Mouse (Mus musculus) left cerebral cortex, postnatal 4 days (tissue): ENCODE results near the gene Neurog1. TPM values are rescaled to one million over a fixed set of nuclear protein-coding genes. Genes with fewer than 3 reads are reported as not detected.

Experiments
- DNase-seq: peaks from one replicate; pipeline ENCODE4 v3.0.0-alpha.2; 2022
- intact Hi-C: fragments of 180-260 bp; cut with DNase I; formaldehyde crosslinking; loops from one replicate; pipeline ENCODE4 v1.15.1; 2025
- total RNA-seq, 2 experiments: library from RNA; stranded (reverse); gene quantifications; 2 replicates each; pipeline ENCODE4 v1.2.3; 2021

Gene Neurog1
- total RNA-seq, 2 experiments from 2014 or later, result not detected

GRCm38 (mm10) chr13:56259021-56259925 is 7.3 kb upstream of the Neurog1 start:
- intact Hi-C loops, result no loop called here

GRCm38 (mm10) chr13:56258196-56259020 is 6.4 kb upstream of the Neurog1 start:
- intact Hi-C loops, result no loop called here
- DNase-seq, result no peak

More at GRCm38 (mm10) chr13:56259021-56259925, 7.3 kb upstream of the Neurog1 start:
- DNase-seq, result no peak

DNA sequence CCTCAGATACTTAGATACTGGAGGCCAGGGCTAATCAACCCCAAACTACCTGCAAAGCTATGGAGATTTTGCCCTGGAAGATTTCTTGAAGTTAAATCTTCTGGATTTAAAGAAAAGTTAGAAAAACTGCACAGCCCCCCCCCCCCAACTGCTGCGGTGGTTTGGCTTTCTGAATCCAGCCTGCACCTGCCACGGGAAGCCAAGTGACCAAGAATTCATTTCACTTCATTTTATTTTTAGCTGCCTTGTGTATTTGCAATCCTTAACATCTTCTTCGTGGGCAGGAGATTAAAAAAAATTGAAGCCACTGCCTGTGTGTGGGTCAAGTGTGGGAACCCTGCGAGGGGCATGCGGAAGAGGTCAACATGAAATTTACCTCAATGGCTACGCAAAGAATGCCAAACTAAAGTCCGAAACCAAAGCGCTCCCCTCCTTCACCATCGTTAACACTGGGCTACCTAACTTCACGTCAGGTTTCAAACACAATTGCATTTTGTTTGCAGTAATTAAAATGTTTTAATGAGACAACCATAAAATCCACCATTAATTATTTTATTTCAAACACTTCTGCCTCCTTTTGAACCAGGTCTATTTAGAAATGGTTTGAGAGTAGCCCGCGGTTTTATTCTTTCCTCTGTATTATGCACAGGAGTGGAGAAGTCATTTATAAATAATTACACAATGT is 5.6 kb upstream of the Neurog1 start:
- no peak for DNase-seq
- intact Hi-C loops, result no loop called here

- intact Hi-C loops, result no loop called here
These were observed 4.8 kb upstream of the Neurog1 start for GRCm38 (mm10) chr13:56256716-56257299.

GRCm38 (mm10) chr13:56253379-56253778 is 1.4 kb upstream of the Neurog1 start:
- intact Hi-C loops, result no loop called here
- DNase-seq, result no peak

More at GRCm38 (mm10) chr13:56256716-56257299, 4.8 kb upstream of the Neurog1 start:
- DNase-seq, result no peak

DNA sequence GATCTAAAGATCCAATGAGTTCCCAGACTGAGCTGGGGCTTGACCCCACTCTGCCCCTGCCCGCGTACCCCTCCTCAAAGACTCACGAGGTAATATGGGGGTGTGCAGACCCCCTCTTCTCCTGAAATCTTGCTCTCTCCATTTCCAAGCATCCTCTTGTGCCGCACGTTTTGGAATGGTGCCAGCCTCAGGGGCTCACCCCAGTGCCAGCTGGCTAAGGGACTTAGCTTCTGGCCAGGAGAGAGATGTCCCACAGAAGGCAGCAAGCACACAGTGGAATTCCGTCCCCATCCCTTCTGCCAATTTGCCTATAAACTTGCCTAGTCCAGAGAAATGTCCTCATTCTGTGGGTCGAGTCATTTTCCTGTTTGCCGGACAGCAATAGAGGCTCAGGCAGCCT is 820 bp upstream of the Neurog1 start:
- intact Hi-C loops, result no loop called here
- DNase-seq, result peak; percentile 76

- no peak for DNase-seq
- intact Hi-C loops, result no loop called here
These were observed 613 bp downstream of the Neurog1 start for GRCm38 (mm10) chr13:56251176-56251923.

DNA sequence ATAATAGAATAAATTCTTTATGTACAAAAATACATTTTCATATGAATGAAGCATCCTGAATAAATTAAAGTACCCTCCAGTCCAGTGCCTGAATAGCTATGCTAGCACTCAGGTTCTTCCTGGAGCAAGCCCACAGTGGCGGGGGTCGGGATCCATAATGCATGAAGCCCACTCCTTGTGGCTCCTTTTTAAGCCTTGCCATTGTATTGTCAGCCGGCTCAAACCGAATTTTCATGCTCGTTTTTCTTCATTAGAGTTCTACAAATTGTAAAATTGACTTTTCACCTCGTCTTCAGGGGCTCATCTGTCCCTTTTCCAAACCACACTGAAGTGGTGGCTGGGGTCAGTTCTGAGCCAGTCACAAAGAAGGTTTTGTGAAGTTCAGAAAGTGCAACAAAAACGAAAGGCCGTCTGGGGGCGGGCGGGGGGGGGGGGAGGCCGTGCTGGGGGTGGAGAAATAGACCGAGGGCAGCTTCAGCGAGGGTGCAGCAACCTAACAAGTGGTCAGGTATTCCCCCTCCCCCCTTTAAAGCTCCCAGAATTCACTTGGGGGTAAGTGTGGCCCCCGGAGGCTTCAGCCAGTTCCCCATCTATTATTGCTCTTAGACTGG is 1.3 kb downstream of the Neurog1 start:
- intact Hi-C loops, result no loop called here
- DNase-seq, result no peak

- intact Hi-C loops, result no loop called here
- no peak for DNase-seq
These were observed 2.2 kb downstream of the Neurog1 start for GRCm38 (mm10) chr13:56249593-56250341.

GRCm38 (mm10) chr13:56243104-56243503 is 8.9 kb downstream of the Neurog1 start:
- no peak for DNase-seq
- intact Hi-C loops, result no loop called here

- DNase-seq, result no peak
- intact Hi-C loops, result no loop called here
These were observed 11.8 kb downstream of the Neurog1 start for GRCm38 (mm10) chr13:56240012-56240770.

DNA sequence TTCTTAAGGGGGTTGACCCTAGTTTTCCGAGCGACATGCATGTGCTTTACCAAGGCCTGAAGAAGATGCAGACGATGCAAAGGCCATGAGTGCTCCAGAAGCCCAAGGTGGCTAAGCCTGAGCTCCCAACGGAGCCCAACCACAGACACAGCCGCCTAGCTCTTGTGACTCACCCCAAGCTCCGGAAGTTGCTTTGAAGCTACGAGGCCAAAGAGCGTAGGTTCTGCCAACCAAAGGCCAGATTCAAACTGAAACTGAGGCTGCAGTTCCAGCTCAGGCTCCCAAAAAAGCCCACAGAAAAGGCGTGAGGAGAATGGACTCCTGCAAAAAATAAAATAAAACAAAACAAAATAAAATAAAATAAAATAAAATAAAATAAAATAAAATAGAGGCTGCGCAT is 14.1 kb downstream of the Neurog1 start:
- intact Hi-C loops, result no loop called here
- DNase-seq, result no peak

- DNase-seq, result no peak
- intact Hi-C loops, result no loop called here
These were observed 15.8 kb downstream of the Neurog1 start for GRCm38 (mm10) chr13:56236194-56236593.

- intact Hi-C loops, result no loop called here
- DNase-seq, result no peak
These were observed 23.2 kb downstream of the Neurog1 start for GRCm38 (mm10) chr13:56228790-56229189.

- intact Hi-C loops, result no loop called here
These were observed 25.6 kb downstream of the Neurog1 start for GRCm38 (mm10) chr13:56226175-56226954.

DNA sequence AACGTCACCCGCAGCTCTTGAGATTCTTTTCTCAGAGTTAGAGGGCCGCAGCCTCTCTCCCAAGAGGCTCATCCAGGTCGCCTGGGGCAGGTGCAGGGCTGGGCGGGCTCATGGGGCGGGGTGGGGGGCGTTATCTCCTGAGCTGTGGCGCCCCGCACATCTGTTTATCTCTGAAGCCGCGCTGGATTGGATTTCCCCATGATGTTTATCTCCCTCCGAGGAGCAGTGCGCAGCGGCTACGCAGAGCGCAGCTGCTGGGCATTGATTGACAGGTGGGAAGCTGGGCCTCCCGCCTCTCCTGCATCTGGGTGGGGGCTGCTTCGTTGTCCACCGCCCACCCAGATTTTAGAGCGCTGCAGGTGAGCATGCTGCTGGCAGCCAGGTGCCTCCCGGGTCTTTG is 28.3 kb downstream of the Neurog1 start:
- intact Hi-C loops, result no loop called here

More at GRCm38 (mm10) chr13:56226175-56226954, 25.6 kb downstream of the Neurog1 start:
- DNase-seq, result peak; percentile 76

GRCm38 (mm10) chr13:56222849-56223246 is 29.1 kb downstream of the Neurog1 start:
- intact Hi-C loops, result no loop called here
- no peak for DNase-seq

More for the DNA sequence above, 28.3 kb downstream of the Neurog1 start:
- DNase-seq, result no peak
